Mouse (Mus musculus): ENCODE results near the gene Col2a1. TPM values are rescaled to one million over a fixed set of nuclear protein-coding genes. Genes with fewer than 3 reads are reported as not detected.

Gene Col2a1
- total and polyA plus RNA-seq, 3 experiments: 0.06 to 0.13 TPM; not detected in 1

DNA sequence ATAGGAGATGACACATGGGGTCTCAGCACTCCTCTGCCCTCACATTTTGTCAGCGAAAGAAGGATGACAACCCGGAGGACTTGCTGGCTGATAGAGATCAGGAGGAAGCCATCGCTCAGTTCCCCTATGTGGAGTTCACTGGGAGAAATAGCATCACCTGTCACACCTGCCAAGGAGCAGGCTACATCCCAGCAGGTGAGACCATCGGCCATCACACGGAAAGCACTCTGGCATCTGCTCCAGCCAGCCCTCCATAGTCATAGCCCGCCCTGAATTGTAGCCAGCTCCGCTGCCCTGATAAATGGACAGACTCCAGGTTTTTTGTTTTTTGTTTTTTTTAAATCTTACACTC is 39.7 kb downstream of the Col2a1 start:
- Histone ChIP-seq H3K4me2 (ENCODE audit: insufficient read depth, low read depth, poor library complexity, severe bottlenecking) (peak overlapping the region; percentile 52), H3K9ac (ENCODE audit: insufficient read depth, low read depth) (peak overlapping the region; percentile 83), H3K36me3 (replicated peaks in 1 of 2; ENCODE audit: control insufficient read depth in 1 of 2, insufficient read depth in 1 of 2, low read length in 1 of 2) (peaks cover 4 to 18% of the 10 kb centered on the region in 2 experiments), H3K4me1 (ENCODE audit: control insufficient read depth in 1 of 2, insufficient read depth in 2 of 2) (peaks cover 6 to 21% of the 10 kb centered on the region in 2 experiments; a peak in 3 of 4 replicates), H3K9me3 (replicated peaks; ENCODE audit: low read length) (no peaks in the 10 kb centered on the region), H3K27ac (ENCODE audit: insufficient read depth, low read depth) (no peak overlapping the region), H3K79me2 (replicated peaks; ENCODE audit: control insufficient read depth, extremely low read depth, insufficient read depth, poor library complexity, severe bottlenecking) (no peaks in the 10 kb centered on the region), H3K4me3 (replicated peaks in 1 of 3; ENCODE audit: low read depth in 2 of 3, low read length in 2 of 3, poor library complexity in 1 of 3) (peak overlapping the region in 2 of 3 experiments; percentile 55 to 79), H3K27me3 (replicated peaks) (no peaks in the 10 kb centered on the region)
- TF ChIP-seq ZKSCAN1 (IDR thresholded peaks at IDR 0.05; ENCODE audit: borderline replicate concordance, low read depth, low read length) (no peak), NRF1 (IDR thresholded peaks at IDR 0.05; ENCODE audit: low read depth, low read length) (no peak), JUND (conservative IDR thresholded peaks at IDR 0.05; ENCODE audit: low read depth, low read length) (no peak), TBP (conservative IDR thresholded peaks at IDR 0.05; ENCODE audit: low read depth, low read length) (no peak), RAD21 (IDR thresholded peaks at IDR 0.05; ENCODE audit: low read depth, low read length) (no peak), ZC3H11A (IDR thresholded peaks at IDR 0.05; ENCODE audit: low read depth, low read length) (no peak), MYC (IDR thresholded peaks at IDR 0.05; ENCODE audit: low read depth, low read length) (no peak), CTCF (conservative IDR thresholded peaks at IDR 0.05 in 1 of 2, IDR thresholded peaks at IDR 0.05 in 1 of 2; ENCODE audit: low read depth in 2 of 2, low read length in 2 of 2) (no peak), HCFC1 (IDR thresholded peaks at IDR 0.05; ENCODE audit: low read depth, low read length) (no peak), TCF12 (IDR thresholded peaks at IDR 0.05; ENCODE audit: low read depth, low read length) (no peak)
- no peak for DNase-seq (ENCODE audit: extremely low read depth)
- in situ Hi-C loops (cut with MboI; ENCODE audit: low pct_ligation_motif_present, low pct_unique_long_range_greater_than_20kb, low sequenced_read_pairs) (loop anchor here (10.0 kb wide), 1 partner anchor 190 kb away; no protein-coding TSS in a partner anchor), dilution Hi-C loops (cut with MboI; ENCODE audit: extremely low pct_ligation_motif_present, extremely low pct_unique_long_range_greater_than_20kb, low sequenced_read_pairs) (loop anchor here (25.0 kb wide), 1 partner anchor 178 kb away; the partner anchor contains the start of gene Slc48a1)

DNA sequence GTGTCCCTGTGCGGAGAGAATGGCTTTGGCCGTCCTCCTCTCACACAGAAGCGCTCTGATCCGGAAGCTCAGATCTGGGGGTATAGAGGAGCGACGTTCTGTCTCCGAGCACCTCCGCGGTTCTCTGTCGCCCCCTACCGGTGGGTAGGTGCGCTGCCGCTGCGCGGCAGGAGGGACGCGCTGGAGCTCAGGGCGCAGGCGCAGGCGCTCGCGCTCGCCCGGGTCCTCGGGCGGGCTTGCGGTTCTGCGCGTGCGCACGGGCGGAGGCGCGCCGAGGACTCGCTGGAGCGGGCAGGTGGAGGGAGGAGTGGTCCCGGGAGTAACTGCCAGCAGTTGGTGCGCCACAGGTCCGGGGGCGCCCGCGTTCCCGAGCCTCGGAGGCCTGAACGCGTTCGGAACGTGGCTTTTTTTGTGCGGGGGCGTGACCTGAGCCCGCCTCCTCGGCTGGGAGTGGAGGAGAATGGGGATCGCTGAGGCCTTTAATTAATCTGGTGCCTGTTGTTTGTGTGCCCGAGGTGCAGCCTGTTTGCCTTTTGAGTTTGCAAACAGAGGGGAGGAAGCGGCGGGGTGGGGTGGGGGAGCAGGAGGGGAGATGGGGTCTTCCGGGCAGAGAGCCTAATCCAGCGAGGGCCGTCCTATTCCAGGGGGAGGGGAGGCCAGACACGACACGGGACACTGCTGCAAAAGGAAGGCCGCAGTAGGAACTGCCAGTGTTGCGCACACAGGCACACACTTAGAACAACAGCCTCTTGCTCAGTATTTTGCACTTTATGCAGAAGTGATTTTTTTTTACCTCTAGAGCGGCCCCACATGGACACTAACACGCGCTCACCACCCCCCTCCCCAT is 40.3 kb downstream of the Col2a1 start, which contains the start of gene Tmem106c:
Gene Tmem106c (plus strand): TSS at position 212 of the 847 bp plus-strand sequence.
- Histone ChIP-seq H3K27ac (ENCODE audit: insufficient read depth, low read depth) (no peak within 1 kb of the TSS), H3K4me3 (replicated peaks in 1 of 3; ENCODE audit: low read depth in 2 of 3, low read length in 2 of 3, poor library complexity in 1 of 3) (peak within 1 kb of the TSS; percentile 55 to 86 (median 79)), H3K79me2 (replicated peaks; ENCODE audit: control insufficient read depth, extremely low read depth, insufficient read depth, poor library complexity, severe bottlenecking) (no peaks in the 10 kb centered on the region), H3K9ac (ENCODE audit: insufficient read depth, low read depth) (peak within 1 kb of the TSS; percentile 83), H3K36me3 (replicated peaks in 1 of 2; ENCODE audit: control insufficient read depth in 1 of 2, insufficient read depth in 1 of 2, low read length in 1 of 2) (peaks cover 4 to 16% of the 10 kb centered on the region in 2 experiments), H3K4me2 (ENCODE audit: insufficient read depth, low read depth, poor library complexity, severe bottlenecking) (peak within 1 kb of the TSS; percentile 52), H3K4me1 (ENCODE audit: control insufficient read depth in 1 of 2, insufficient read depth in 2 of 2) (peaks cover 3 to 15% of the 10 kb centered on the region in 2 experiments; a peak in 2 of 4 replicates), H3K27me3 (replicated peaks) (no peaks in the 10 kb centered on the region), H3K9me3 (replicated peaks; ENCODE audit: low read length) (no peaks in the 10 kb centered on the region)
- DNase-seq (ENCODE audit: extremely low read depth): peak; percentile 96
- in situ Hi-C loops (cut with MboI; ENCODE audit: low pct_ligation_motif_present, low pct_unique_long_range_greater_than_20kb, low sequenced_read_pairs) (loop anchor here (10.0 kb wide), 1 partner anchor 191 kb away; no protein-coding TSS in a partner anchor), dilution Hi-C loops (cut with MboI; ENCODE audit: extremely low pct_ligation_motif_present, extremely low pct_unique_long_range_greater_than_20kb, low sequenced_read_pairs) (loop anchor here (25.0 kb wide), 1 partner anchor 177 kb away; the partner anchor contains the start of gene Slc48a1)
- TF ChIP-seq USF2 (conservative IDR thresholded peaks at IDR 0.05; ENCODE audit: low read depth, low read length) (no peak), BHLHE40 (IDR thresholded peaks at IDR 0.05; ENCODE audit: low read depth, low read length) (peak; percentile 52; the same call in 1 of the 2 replicates), MYC (IDR thresholded peaks at IDR 0.05; ENCODE audit: low read depth, low read length) (no peak), RAD21 (IDR thresholded peaks at IDR 0.05; ENCODE audit: low read depth, low read length) (peak; percentile 79), RCOR1 (conservative IDR thresholded peaks at IDR 0.05; ENCODE audit: low read depth, low read length) (no peak), CTCF (conservative IDR thresholded peaks at IDR 0.05 in 1 of 2, IDR thresholded peaks at IDR 0.05 in 1 of 2; ENCODE audit: low read depth in 2 of 2, low read length in 2 of 2) (peak; percentile 78 to 95), UBTF (IDR thresholded peaks at IDR 0.05; ENCODE audit: low read depth, low read length) (no peak; the same call in 1 of the 2 replicates), NRF1 (IDR thresholded peaks at IDR 0.05; ENCODE audit: low read depth, low read length) (peak; percentile 99), IRF4 (IDR thresholded peaks at IDR 0.05; ENCODE audit: low read depth, low read length) (no peak), MAZ (IDR thresholded peaks at IDR 0.05; ENCODE audit: low read depth, low read length) (peak; percentile 59; the same call in 1 of the 2 replicates), MXI1 (IDR thresholded peaks at IDR 0.05; ENCODE audit: low read depth, low read length) (peak; percentile 55; the same call in 1 of the 2 replicates), ZC3H11A (IDR thresholded peaks at IDR 0.05; ENCODE audit: low read depth, low read length) (no peak), SMC3 (IDR thresholded peaks at IDR 0.05; ENCODE audit: low read depth, low read length) (peak; percentile 57), E2F4 (IDR thresholded peaks at IDR 0.05; ENCODE audit: insufficient replicate concordance, low read depth, low read length) (no peak), KAT2A (IDR thresholded peaks at IDR 0.05; ENCODE audit: insufficient replicate concordance, low read length) (no peak), POLR2AphosphoS2 (IDR thresholded peaks at IDR 0.05; ENCODE audit: low read depth, low read length) (peak; percentile 51; the same call in 1 of the 2 replicates), JUND (conservative IDR thresholded peaks at IDR 0.05; ENCODE audit: low read depth, low read length) (no peak), MAFK (IDR thresholded peaks at IDR 0.05; ENCODE audit: insufficient replicate concordance, low read length) (no peak), POLR2A (IDR thresholded peaks at IDR 0.05; ENCODE audit: low read depth, low read length) (peak; percentile 91), ZNF384 (IDR thresholded peaks at IDR 0.05; ENCODE audit: low read depth, low read length) (no peak), TCF12 (IDR thresholded peaks at IDR 0.05; ENCODE audit: low read depth, low read length) (peak; percentile 77), TBP (conservative IDR thresholded peaks at IDR 0.05; ENCODE audit: low read depth, low read length) (peak; percentile 83), SIN3A (IDR thresholded peaks at IDR 0.05; ENCODE audit: low read length) (no peak; the same call in 1 of the 2 replicates), ZKSCAN1 (IDR thresholded peaks at IDR 0.05; ENCODE audit: borderline replicate concordance, low read depth, low read length) (no peak), ZMIZ1 (IDR thresholded peaks at IDR 0.05; ENCODE audit: low read depth, low read length) (no peak; the same call in none of the 2 replicates), ETS1 (conservative IDR thresholded peaks at IDR 0.05; ENCODE audit: low read depth, low read length) (no peak)
